In genomic region chr9:67058366-67058765, GRCm38 (mm10) we compare ENCODE assay signal across 12 mouse cellular contexts. TPM values are rescaled to one million over a fixed set of nuclear protein-coding genes. Genes with fewer than 3 reads are reported as not detected.
DNase-seq lines count a peak whose midpoint lies in the region; ATAC-seq and TF ChIP-seq lines count a peak whose summit lies in the region.
"Had no signal": no experiment of that assay in that cellular context is flagged by ENCODE, and none has a peak within 500 bp of the region (broad histone marks: within the 10 kb centered on the region; RNA-seq: fewer than 3 reads in every experiment).

No protein-coding gene starts in this region.

- peak; percentile 61 to 67 for DNase-seq in cerebellum, postnatal 10 days
- DNase-seq in cerebellum, adult 18-20 months, result no peak
- peak; percentile 35 for DNase-seq in heart, postnatal 4 days
- peak; percentile 58 for DNase-seq in midbrain, postnatal 0 days (ENCODE audit: low spot score)
- peak; percentile 29 for DNase-seq in right cerebral cortex, postnatal 4 days
- DNase-seq in lung, postnatal 4 days, result no peak
- DNase-seq: thymus, postnatal 25 days had no signal

- 76% methylated on average over 6 of the region's 6 CpGs for WGBS in heart, embryonic 11.5 days (ENCODE audit: insufficient replicate concordance)
- 55% methylated on average over 6 of the region's 6 CpGs for WGBS in midbrain, postnatal 0 days
- WGBS in midbrain, embryonic 16.5 days, result 59% methylated on average over 6 of the region's 6 CpGs

- H3K9me3 ChIP-seq in heart, embryonic 11.5 days (replicated peaks; ENCODE audit: control insufficient read depth, low read length), result no peaks in the 10 kb centered on the region
- H3K9me3 ChIP-seq in midbrain, postnatal 0 days (ENCODE audit: low read length), result no peaks in the 10 kb centered on the region
- H3K9me3 ChIP-seq in midbrain, embryonic 16.5 days (replicated peaks; ENCODE audit: control insufficient read depth, low read length, poor library complexity, severe bottlenecking), result no peaks in the 10 kb centered on the region
- H3K9me3 ChIP-seq: liver, embryonic 15.5 days; neural tube, embryonic 13.5 days had no signal

- no peak overlapping the region for H3K27ac ChIP-seq in heart, embryonic 11.5 days (ENCODE audit: low read depth, low read length)
- H3K27ac ChIP-seq in midbrain, postnatal 0 days (ENCODE audit: low read depth, low read length), result no peak overlapping the region
- no peak overlapping the region for H3K27ac ChIP-seq in midbrain, embryonic 16.5 days (ENCODE audit: low read length)
- H3K27ac ChIP-seq: liver, embryonic 15.5 days; neural tube, embryonic 13.5 days had no signal

- no peak overlapping the region for H3K4me2 ChIP-seq in heart, embryonic 11.5 days
- H3K4me2 ChIP-seq in midbrain, postnatal 0 days (ENCODE audit: low read depth, low read length, poor library complexity, severe bottlenecking), result no peak overlapping the region
- H3K4me2 ChIP-seq in midbrain, embryonic 16.5 days (ENCODE audit: low read length), result no peak overlapping the region
- H3K4me2 ChIP-seq: liver, embryonic 15.5 days; midbrain, embryonic 11.5 days; neural tube, embryonic 13.5 days had no signal

- no peak overlapping the region for H3K4me3 ChIP-seq in heart, embryonic 11.5 days (ENCODE audit: low read depth, low read length)
- no peak overlapping the region for H3K4me3 ChIP-seq in midbrain, postnatal 0 days (ENCODE audit: low read depth, low read length)
- H3K4me3 ChIP-seq in midbrain, embryonic 16.5 days (ENCODE audit: low read depth, low read length), result no peak overlapping the region
- H3K4me3 ChIP-seq: liver, embryonic 15.5 days; neural tube, embryonic 13.5 days had no signal

- TF ChIP-seq CTCF in midbrain, postnatal 0 days (IDR thresholded peaks at IDR 0.05), result no peak

- H3K9ac ChIP-seq in heart, embryonic 11.5 days (ENCODE audit: low read depth, low read length), result no peak overlapping the region
- H3K9ac ChIP-seq in midbrain, postnatal 0 days (replicated peaks; ENCODE audit: low read length, poor library complexity, severe bottlenecking), result no peak overlapping the region
- no peak overlapping the region for H3K9ac ChIP-seq in midbrain, embryonic 16.5 days (ENCODE audit: low read depth, low read length)
- H3K9ac ChIP-seq: liver, embryonic 15.5 days; neural tube, embryonic 13.5 days had no signal

- H3K27me3 ChIP-seq in heart, embryonic 11.5 days (ENCODE audit: control insufficient read depth, insufficient read depth, low read length), result no peaks in the 10 kb centered on the region
- no peaks in the 10 kb centered on the region for H3K27me3 ChIP-seq in midbrain, postnatal 0 days (ENCODE audit: insufficient read depth, low read length)
- H3K27me3 ChIP-seq in midbrain, embryonic 16.5 days (ENCODE audit: control insufficient read depth, insufficient read depth, low read depth, low read length), result no peaks in the 10 kb centered on the region
- H3K27me3 ChIP-seq: neural tube, embryonic 13.5 days had no signal

- ATAC-seq in heart, embryonic 11.5 days (replicated peaks; ENCODE audit: insufficient number of reproducible peaks, low FRiP score, low TSS enrichment), result no peak
- ATAC-seq in midbrain, postnatal 0 days (ENCODE audit: low FRiP score), result no peak
- no peak for ATAC-seq in midbrain, embryonic 16.5 days

- peaks cover 6% of the 10 kb centered on the region; the same call in 1 of the 2 replicates for H3K4me1 ChIP-seq in heart, embryonic 11.5 days (ENCODE audit: control insufficient read depth, insufficient read depth, low read length)
- no peaks in the 10 kb centered on the region for H3K4me1 ChIP-seq in midbrain, postnatal 0 days (ENCODE audit: insufficient read depth, low read length)
- H3K4me1 ChIP-seq in midbrain, embryonic 16.5 days (ENCODE audit: control insufficient read depth, insufficient read depth, low read length), result no peaks in the 10 kb centered on the region
- H3K4me1 ChIP-seq: liver, embryonic 15.5 days; neural tube, embryonic 13.5 days had no signal

- no peaks in the 10 kb centered on the region for H3K36me3 ChIP-seq in heart, embryonic 11.5 days (ENCODE audit: control insufficient read depth, insufficient read depth, low read length)
- no peaks in the 10 kb centered on the region for H3K36me3 ChIP-seq in midbrain, postnatal 0 days (ENCODE audit: insufficient read depth, low read length)
- no peaks in the 10 kb centered on the region for H3K36me3 ChIP-seq in midbrain, embryonic 16.5 days (ENCODE audit: control insufficient read depth, insufficient read depth, low read length)
- H3K36me3 ChIP-seq: liver, embryonic 15.5 days; neural tube, embryonic 13.5 days had no signal

RNA-seq across cellular contexts. Expression of gene Tpm1, which starts 9.2 kb away (rescaled TPM):
- 1,000 to 10,000 TPM; 7,269 to 8,107 TPM for total RNA-seq in heart, postnatal 4 days (2021)
- polyA plus RNA-seq in heart, embryonic 11.5 days (2014; fragmentation: Nextera tagmentation; extraction: Ambion mirVana), result 4,955 and 5,093 TPM in 2 replicates
- 124 and 147 TPM in 2 replicates for total RNA-seq in midbrain, postnatal 0 days (2014; rRNA removed)
- 162 and 177 TPM in 2 replicates for polyA plus RNA-seq in midbrain, postnatal 0 days (2015; fragmentation: Nextera tagmentation; extraction: Ambion mirVana)
- 156 and 159 TPM in 2 replicates for polyA plus RNA-seq in midbrain, embryonic 16.5 days (2015; fragmentation: Nextera tagmentation; extraction: Ambion mirVana)

Comparison
In these comparisons a context has a peak if more than half of its experiments do, and no peak if none do; other contexts are left out.
1. DNase-seq: peak in cerebellum, postnatal 10 days (2 of 2), heart, postnatal 4 days (single experiment), midbrain, postnatal 0 days (single experiment) and right cerebral cortex, postnatal 4 days (single experiment); none in cerebellum, adult 18-20 months (0 of 2) and lung, postnatal 4 days (0 of 2).
2. RNA of gene Tpm1, which starts 9.2 kb away (polyA plus RNA-seq): 4,955 to 5,093 TPM in heart, embryonic 11.5 days; 162 to 177 TPM in midbrain, postnatal 0 days and 156 to 159 TPM in midbrain, embryonic 16.5 days; every median in the first group is over 10 times any median in the second.